Mouse (Mus musculus): ENCODE data around the gene Ushbp1. TPM values are rescaled to one million over a fixed set of nuclear protein-coding genes. Genes with fewer than 3 reads are reported as not detected.
A peak's percentile ranks its signal among the peaks of the same experiment; 100 is the strongest.
"Not testable (repeated sequence)": the region's sequence is repeated elsewhere in the genome, so short reads cannot be mapped to it uniquely, and the experiment has no call there.

Ushbp1 gene
- polyA plus RNA-seq, 1 experiment, result 12.8 TPM

- H3K4me1 ChIP-seq (ENCODE audit: control insufficient read depth, insufficient read depth, insufficient read length, low read length), result peaks cover 3% of the 10 kb centered on the region; the same call in 1 of the 2 replicates
- H3K27ac ChIP-seq (replicated peaks; ENCODE audit: low read depth, low read length), result no peak overlapping the region
- no peak overlapping the region for H3K4me3 ChIP-seq (ENCODE audit: insufficient read depth, low read depth, low read length)
Measured at GRCm38 (mm10) chr8:71369040-71369718, 26.4 kb downstream of the Ushbp1 start.

- Histone ChIP-seq H3K27ac (replicated peaks; ENCODE audit: low read depth, low read length) (peak overlapping the region; percentile 70; the same call in 1 of the 2 replicates), H3K4me1 (ENCODE audit: control insufficient read depth, insufficient read depth, insufficient read length, low read length) (peaks cover 3% of the 10 kb centered on the region; the same call in 1 of the 2 replicates), H3K4me3 (ENCODE audit: insufficient read depth, low read depth, low read length) (no peak overlapping the region)
Measured at GRCm38 (mm10) chr8:71368366-71368765, 27.2 kb downstream of the Ushbp1 start.

GRCm38 (mm10) chr8:71367529-71368176, 27.9 kb downstream of the Ushbp1 start:
- peak overlapping the region; percentile 70 for H3K27ac ChIP-seq (replicated peaks; ENCODE audit: low read depth, low read length)
- H3K4me1 ChIP-seq (ENCODE audit: control insufficient read depth, insufficient read depth, insufficient read length, low read length), result peaks cover 3% of the 10 kb centered on the region; the same call in 1 of the 2 replicates
- peak overlapping the region; percentile 78 for H3K4me3 ChIP-seq (ENCODE audit: insufficient read depth, low read depth, low read length)

GRCm38 (mm10) chr8:71366771-71367528, 28.7 kb downstream of the Ushbp1 start, which contains the start of gene Use1:
Gene Use1, plus strand, starts transcription at chr8:71366848.
- Histone ChIP-seq H3K27ac (replicated peaks; ENCODE audit: low read depth, low read length) (peak within 1 kb of the TSS; percentile 98), H3K4me1 (ENCODE audit: control insufficient read depth, insufficient read depth, insufficient read length, low read length) (peaks cover 3% of the 10 kb centered on the region; the same call in 1 of the 2 replicates), H3K4me3 (ENCODE audit: insufficient read depth, low read depth, low read length) (peak within 1 kb of the TSS; percentile 78)

GRCm38 (mm10) chr8:71358026-71358425, 37.6 kb downstream of the Ushbp1 start:
- Histone ChIP-seq H3K27ac (replicated peaks; ENCODE audit: low read depth, low read length) (no peak overlapping the region), H3K4me3 (ENCODE audit: insufficient read depth, low read depth, low read length) (no peak overlapping the region), H3K4me1 (ENCODE audit: control insufficient read depth, insufficient read depth, insufficient read length, low read length) (no peaks in the 10 kb centered on the region)

GRCm38 (mm10) chr8:71351520-71351919, 44.1 kb downstream of the Ushbp1 start:
- Histone ChIP-seq H3K27ac (replicated peaks; ENCODE audit: low read depth, low read length) (no peak overlapping the region), H3K4me1 (ENCODE audit: control insufficient read depth, insufficient read depth, insufficient read length, low read length) (no peaks in the 10 kb centered on the region), H3K4me3 (ENCODE audit: insufficient read depth, low read depth, low read length) (no peak overlapping the region)

- Histone ChIP-seq H3K4me1 (ENCODE audit: control insufficient read depth, insufficient read depth, insufficient read length, low read length) (no peaks in the 10 kb centered on the region), H3K4me3 (ENCODE audit: insufficient read depth, low read depth, low read length) (no peak overlapping the region)
Measured at GRCm38 (mm10) chr8:71351117-71351516, 44.5 kb downstream of the Ushbp1 start.

GRCm38 (mm10) chr8:71346581-71346980, 49.0 kb downstream of the Ushbp1 start:
- Histone ChIP-seq H3K4me1 (ENCODE audit: control insufficient read depth, insufficient read depth, insufficient read length, low read length) (no peaks in the 10 kb centered on the region), H3K4me3 (ENCODE audit: insufficient read depth, low read depth, low read length) (no peak overlapping the region), H3K27ac (replicated peaks; ENCODE audit: low read depth, low read length) (no peak overlapping the region)

More at GRCm38 (mm10) chr8:71351117-71351516, 44.5 kb downstream of the Ushbp1 start:
- H3K27ac ChIP-seq (replicated peaks; ENCODE audit: low read depth, low read length), result no peak overlapping the region

GRCm38 (mm10) chr8:71340625-71341024, 55.0 kb downstream of the Ushbp1 start:
- Histone ChIP-seq H3K27ac (replicated peaks; ENCODE audit: low read depth, low read length) (no peak overlapping the region), H3K4me3 (ENCODE audit: insufficient read depth, low read depth, low read length) (no peak overlapping the region), H3K4me1 (ENCODE audit: control insufficient read depth, insufficient read depth, insufficient read length, low read length) (no peaks in the 10 kb centered on the region)

- not testable (repeated sequence) for H3K4me1 ChIP-seq (ENCODE audit: control insufficient read depth, insufficient read depth, insufficient read length, low read length); H3K27ac ChIP-seq (replicated peaks; ENCODE audit: low read depth, low read length); H3K4me3 ChIP-seq (ENCODE audit: insufficient read depth, low read depth, low read length)
Measured at GRCm38 (mm10) chr8:71337834-71338233, 57.8 kb downstream of the Ushbp1 start.

Other genes with a start within 250 kb of the Ushbp1 start
- 10.3 and 14.4 TPM in 2 replicates for gene Myo9b, start 123.1 kb downstream of the Ushbp1 start, polyA plus RNA-seq (2012; ENCODE audit: insufficient read depth, insufficient read length, missing spikeins)
- gene Haus8, start 122.9 kb downstream of the Ushbp1 start, polyA plus RNA-seq (2012; ENCODE audit: insufficient read depth, insufficient read length, missing spikeins), result 2.8 and 5.3 TPM in 2 replicates
- 116 and 173 TPM in 2 replicates for gene Use1, start 29.0 kb downstream of the Ushbp1 start, polyA plus RNA-seq (2012; ENCODE audit: insufficient read depth, insufficient read length, missing spikeins)
- gene Ocel1, start 24.5 kb downstream of the Ushbp1 start, polyA plus RNA-seq (2012; ENCODE audit: insufficient read depth, insufficient read length, missing spikeins), result 8.3 and 9.1 TPM in 2 replicates
- gene Nr2f6, start 13.8 kb downstream of the Ushbp1 start, polyA plus RNA-seq (2012; ENCODE audit: insufficient read depth, insufficient read length, missing spikeins), result 43.4 and 56.0 TPM in 2 replicates
- 78.3 and 79.0 TPM in 2 replicates for gene Babam1, start 1.1 kb upstream of the Ushbp1 start, polyA plus RNA-seq (2012; ENCODE audit: insufficient read depth, insufficient read length, missing spikeins)
- gene Ankle1, start 10.2 kb upstream of the Ushbp1 start, polyA plus RNA-seq (2012; ENCODE audit: insufficient read depth, insufficient read length, missing spikeins), result not detected in 2 replicates
- gene Abhd8, start 67.9 kb upstream of the Ushbp1 start, polyA plus RNA-seq (2012; ENCODE audit: insufficient read depth, insufficient read length, missing spikeins), result 2.2 and 2.6 TPM in 2 replicates
- 313 and 378 TPM in 2 replicates for gene Mrpl34, start 69.2 kb upstream of the Ushbp1 start, polyA plus RNA-seq (2012; ENCODE audit: insufficient read depth, insufficient read length, missing spikeins)
- 23.6 and 34.4 TPM in 2 replicates for gene Dda1, start 73.4 kb upstream of the Ushbp1 start, polyA plus RNA-seq (2012; ENCODE audit: insufficient read depth, insufficient read length, missing spikeins)
- gene Ano8, start 90.2 kb upstream of the Ushbp1 start, polyA plus RNA-seq (2012; ENCODE audit: insufficient read depth, insufficient read length, missing spikeins), result 7.3 and 9.3 TPM in 2 replicates
- gene Gtpbp3, start 92.3 kb upstream of the Ushbp1 start, polyA plus RNA-seq (2012; ENCODE audit: insufficient read depth, insufficient read length, missing spikeins), result 6.7 and 9.1 TPM in 2 replicates
- gene Plvap, start 116.0 kb upstream of the Ushbp1 start, polyA plus RNA-seq (2012; ENCODE audit: insufficient read depth, insufficient read length, missing spikeins), result 4.3 and 6.1 TPM in 2 replicates
- not detected in 2 replicates for gene Ccdc194, start 129.9 kb upstream of the Ushbp1 start, polyA plus RNA-seq (2012; ENCODE audit: insufficient read depth, insufficient read length, missing spikeins)
- 17.3 and 38.4 TPM in 2 replicates for gene Bst2, start 141.7 kb upstream of the Ushbp1 start, polyA plus RNA-seq (2012; ENCODE audit: insufficient read depth, insufficient read length, missing spikeins)
- 29.7 and 30.9 TPM in 2 replicates for gene Mvb12a, start 147.1 kb upstream of the Ushbp1 start, polyA plus RNA-seq (2012; ENCODE audit: insufficient read depth, insufficient read length, missing spikeins)
- not detected in 2 replicates for gene Tmem221, start 163.1 kb upstream of the Ushbp1 start, polyA plus RNA-seq (2012; ENCODE audit: insufficient read depth, insufficient read length, missing spikeins)
- gene Nxnl1, start 170.8 kb upstream of the Ushbp1 start, polyA plus RNA-seq (2012; ENCODE audit: insufficient read depth, insufficient read length, missing spikeins), result 0.50 and 1.5 TPM in 2 replicates
- 71.7 and 118 TPM in 2 replicates for gene Slc27a1, start 173.1 kb upstream of the Ushbp1 start, polyA plus RNA-seq (2012; ENCODE audit: insufficient read depth, insufficient read length, missing spikeins)
- 181 and 189 TPM in 2 replicates for gene Pgls, start 196.4 kb upstream of the Ushbp1 start, polyA plus RNA-seq (2012; ENCODE audit: insufficient read depth, insufficient read length, missing spikeins)
- gene Fam129c, start 201.8 kb upstream of the Ushbp1 start, polyA plus RNA-seq (2012; ENCODE audit: insufficient read depth, insufficient read length, missing spikeins), result 1.5 TPM in 1 of 2 replicates, not detected in the other
- 15.1 and 20.1 TPM in 2 replicates for gene Colgalt1, start 215.2 kb upstream of the Ushbp1 start, polyA plus RNA-seq (2012; ENCODE audit: insufficient read depth, insufficient read length, missing spikeins)